Mouse (Mus musculus): ENCODE data around the gene Iscu.

DNA sequence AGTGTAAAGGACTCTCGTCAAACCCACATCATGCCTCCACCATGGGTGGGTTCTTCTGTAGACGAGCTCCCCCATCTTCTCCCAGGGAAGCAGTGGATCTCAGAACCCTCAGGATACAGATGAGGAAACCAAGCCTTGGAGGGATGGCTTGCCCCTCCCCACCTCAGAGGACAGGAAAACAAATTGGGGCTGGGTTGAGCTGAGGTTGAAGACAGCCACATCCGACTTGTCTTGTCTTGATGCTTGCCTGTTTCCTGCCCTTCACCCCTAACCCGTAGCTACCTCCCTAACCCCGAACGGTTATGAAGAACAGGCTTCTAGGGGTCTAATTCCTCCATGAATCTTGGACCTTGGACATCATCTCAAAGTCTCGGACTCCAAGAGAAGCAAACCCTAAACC, 53.0 kb downstream of the Iscu start:
- TF ChIP-seq CTCF (IDR thresholded peaks at IDR 0.05; ENCODE audit: low read depth) (no peak), EP300 (IDR thresholded peaks at IDR 0.05; ENCODE audit: low read depth) (no peak)

Data from liver, postnatal 0 days (tissue).